Mouse (Mus musculus) G1E (cell line): Measurements from ENCODE around the gene Sbk3. TPM values are rescaled to one million over a fixed set of nuclear protein-coding genes. Genes with fewer than 3 reads are reported as not detected.

ENCODE experiments used
- ATAC-seq: 2 replicates; pipeline ENCODE4 v1.8.0; 2016; ENCODE audit warnings: mild to moderate bottlenecking; ENCODE audit not compliant: insufficient number of reproducible peaks, poor library complexity, low FRiP score, severe bottlenecking; ENCODE audit errors: extremely low read depth
- DNase-seq: peaks from one replicate; pipeline ENCODE4 v3.0.0; 2012; ENCODE audit warnings: low spot score
- H3K27me3 ChIP-seq: 2 replicates; pipeline ENCODE4 v1.6.1; 2012; ENCODE audit warnings: mild to moderate bottlenecking, low read length, inconsistent platforms; ENCODE audit not compliant: insufficient read depth
- H3K36me3 ChIP-seq: replicated peaks from 2 replicates; pipeline ENCODE3; 2012; ENCODE audit warnings: mild to moderate bottlenecking, inconsistent platforms
- H3K4me1 ChIP-seq: 2 replicates; pipeline ENCODE4 v1.6.1; 2012; ENCODE audit warnings: low read depth, low read length, inconsistent platforms, mixed read lengths; ENCODE audit not compliant: insufficient read depth
- H3K4me3 ChIP-seq: 2 replicates; pipeline ENCODE4 v1.5.1; 2012; ENCODE audit warnings: low read depth, mild to moderate bottlenecking, inconsistent platforms, low read length, moderate library complexity, mixed read lengths
- H3K9me3 ChIP-seq: replicated peaks from 2 replicates; pipeline ENCODE4 v1.6.1; 2012; ENCODE audit warnings: inconsistent platforms
- CTCF ChIP-seq: IDR thresholded peaks from 2 replicates; pipeline ENCODE4 v1.5.1; 2012; ENCODE audit warnings: low read depth, low read length, inconsistent platforms, mixed read lengths
- GATA1 ChIP-seq: IDR thresholded peaks from 2 replicates; pipeline ENCODE4 v1.6.1; 2012; ENCODE audit warnings: borderline replicate concordance, low read length, inconsistent platforms, mixed read lengths
- GATA2 ChIP-seq: IDR thresholded peaks from 2 replicates; pipeline ENCODE4 v1.6.1; 2012; ENCODE audit warnings: low read depth, low read length, inconsistent platforms, borderline replicate concordance
- POLR2AphosphoS5 ChIP-seq: IDR thresholded peaks from 2 replicates; pipeline ENCODE4 v1.6.1; 2012; ENCODE audit warnings: low read depth, low read length, inconsistent platforms; ENCODE audit not compliant: insufficient replicate concordance
- TAL1 ChIP-seq: conservative IDR thresholded peaks from 2 replicates; pipeline ENCODE4 v1.6.1; 2012; ENCODE audit warnings: low read depth, low read length, inconsistent platforms, mixed read lengths
- polyA plus RNA-seq: library from polyadenylated mRNA; stranded (reverse); fragments of >175 nt; gene quantifications from 2 replicates; pipeline ENCODE4 v1.2.3, GENCODE M21; 2012
- total RNA-seq, 2 experiments: library from RNA; stranded (forward) in 1 of 2; stranded (reverse) in 1 of 2; fragments of 200-1000 nt in 1 of 2; fragments of >200 nt in 1 of 2; fragmentation: Nextera tagmentation in 1 of 2; gene quantifications; 2 replicates each; pipeline ENCODE4 v1.2.3; 2014 to 2017

The Sbk3 gene
- total and polyA plus RNA-seq, 3 experiments, result 0.11 TPM; not detected in 2

GRCm38 (mm10) chr7:4938456-4938855, 32.5 kb downstream of the Sbk3 start:
- TF ChIP-seq CTCF (peak; percentile 88), POLR2AphosphoS5 (no peak), GATA1 (no peak), TAL1 (no peak), GATA2 (no peak)
- ATAC-seq (0 out of 2 replicates have a peak, but pooled peaks have one; percentile 32), DNase-seq (no peak)
- H3K27me3 ChIP-seq, result peaks cover 14% of the 10 kb centered on the region
- H3K4me3 ChIP-seq, result no peak overlapping the region
- H3K4me1 ChIP-seq, result peaks cover 13% of the 10 kb centered on the region
- no peaks in the 10 kb centered on the region for H3K36me3 ChIP-seq
- H3K9me3 ChIP-seq, result no peaks in the 10 kb centered on the region

GRCm38 (mm10) chr7:4937392-4937791, 33.6 kb downstream of the Sbk3 start:
- H3K4me1 ChIP-seq, result peaks cover 10% of the 10 kb centered on the region
- no peak for ATAC-seq
- peaks cover 24% of the 10 kb centered on the region for H3K27me3 ChIP-seq
- no peak for DNase-seq
- TF ChIP-seq CTCF (no peak), GATA1 (no peak), POLR2AphosphoS5 (no peak), TAL1 (no peak)
- H3K36me3 ChIP-seq, result no peaks in the 10 kb centered on the region
- no peak overlapping the region for H3K4me3 ChIP-seq
- no peaks in the 10 kb centered on the region for H3K9me3 ChIP-seq

DNA sequence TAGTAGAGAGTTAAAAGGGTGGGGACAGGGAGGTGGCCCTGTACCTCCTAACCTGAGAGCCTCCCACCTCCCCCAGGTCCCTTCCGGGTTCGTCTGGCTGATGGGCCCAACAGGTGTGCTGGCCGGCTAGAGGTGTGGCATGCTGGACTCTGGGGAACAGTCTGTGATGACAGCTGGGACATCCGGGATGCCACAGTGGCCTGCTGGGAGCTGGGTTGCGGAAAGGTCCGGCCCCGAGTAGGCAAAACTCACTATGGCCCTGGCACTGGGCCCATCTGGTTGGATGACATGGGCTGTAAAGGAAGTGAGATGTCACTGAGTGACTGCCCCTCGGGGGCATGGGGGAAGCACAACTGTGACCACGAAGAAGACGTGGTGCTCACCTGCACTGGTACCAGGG, 34.1 kb downstream of the Sbk3 start:
- no peaks in the 10 kb centered on the region for H3K9me3 ChIP-seq
- DNase-seq (no peak), ATAC-seq (no peak)
- H3K4me3 ChIP-seq, result no peak overlapping the region
- peaks cover 10% of the 10 kb centered on the region for H3K4me1 ChIP-seq
- no peaks in the 10 kb centered on the region for H3K36me3 ChIP-seq
- TF ChIP-seq TAL1 (no peak), GATA2 (no peak), POLR2AphosphoS5 (no peak), GATA1 (no peak), CTCF (no peak)
- peaks cover 26% of the 10 kb centered on the region for H3K27me3 ChIP-seq

- no peaks in the 10 kb centered on the region for H3K36me3 ChIP-seq
- no peak for TF ChIP-seq CTCF
- TF ChIP-seq GATA2, result no peak
- no peak for TF ChIP-seq GATA1
- no peak for TF ChIP-seq POLR2AphosphoS5
- no peak for TF ChIP-seq TAL1
Measured at GRCm38 (mm10) chr7:4934160-4934914, 36.6 kb downstream of the Sbk3 start.

DNA sequence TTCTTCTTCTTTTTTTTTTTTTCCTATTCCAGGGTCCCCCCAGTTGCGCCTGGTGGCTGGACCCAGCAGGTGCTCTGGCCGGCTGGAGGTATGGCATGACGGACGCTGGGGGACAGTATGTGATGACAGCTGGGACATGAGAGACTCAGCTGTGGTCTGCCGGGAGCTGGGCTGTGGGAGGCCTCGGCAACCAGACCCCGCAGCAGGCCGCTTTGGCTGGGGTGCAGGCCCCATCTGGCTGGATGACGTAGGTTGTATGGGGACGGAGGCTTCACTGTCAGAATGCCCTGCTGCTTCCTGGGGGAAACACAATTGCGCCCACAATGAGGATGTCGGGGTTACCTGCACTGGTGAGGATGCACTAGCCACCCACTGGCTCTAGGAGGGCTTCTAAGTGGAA, 37.9 kb downstream of the Sbk3 start:
- ATAC-seq (no peak), DNase-seq (no peak)
- no peaks in the 10 kb centered on the region for H3K36me3 ChIP-seq
- peaks cover 47% of the 10 kb centered on the region for H3K27me3 ChIP-seq
- H3K4me1 ChIP-seq, result no peaks in the 10 kb centered on the region
- H3K9me3 ChIP-seq, result no peaks in the 10 kb centered on the region
- no peak overlapping the region for H3K4me3 ChIP-seq
- TF ChIP-seq GATA2 (no peak), GATA1 (no peak), CTCF (no peak), POLR2AphosphoS5 (no peak), TAL1 (no peak)

More at GRCm38 (mm10) chr7:4934160-4934914, 36.6 kb downstream of the Sbk3 start:
- Histone ChIP-seq H3K27me3 (peaks cover 39% of the 10 kb centered on the region), H3K4me1 (peaks cover 5% of the 10 kb centered on the region), H3K4me3 (no peak overlapping the region), H3K9me3 (no peaks in the 10 kb centered on the region)
- ATAC-seq (no peak), DNase-seq (no peak)

GRCm38 (mm10) chr7:4928323-4928722, 42.6 kb downstream of the Sbk3 start:
- TF ChIP-seq POLR2AphosphoS5 (no peak), TAL1 (no peak), GATA1 (no peak), GATA2 (no peak), CTCF (no peak)
- Histone ChIP-seq H3K4me3 (no peak overlapping the region), H3K4me1 (peaks cover 6% of the 10 kb centered on the region; the same call in 1 of the 2 replicates), H3K27me3 (peaks cover 63% of the 10 kb centered on the region), H3K36me3 (no peaks in the 10 kb centered on the region), H3K9me3 (no peaks in the 10 kb centered on the region)
- DNase-seq (no peak), ATAC-seq (no peak)
